Mouse (Mus musculus) myocyte (in vitro differentiated cells): ENCODE measurements at regions not wholly inside any gene's neighbourhood (a gene's known extent, or its start where the extent isn't known, plus 50 kb on each side); places are given as distances from the start of the nearest gene placed in this dataset.

Experiments used
- MAX ChIP-seq: IDR thresholded peaks from one replicate; pipeline ENCODE4 v1.6.1; 2011; ENCODE audit warnings: low read depth, mild to moderate bottlenecking, control low read depth
- MYOG ChIP-seq, 3 experiments: IDR thresholded peaks; one replicate each; pipeline ENCODE4 v1.6.1; 2011; ENCODE audit warnings: control low read depth in 2 of 3, low read depth in 2 of 3, mild to moderate bottlenecking in 2 of 3; ENCODE audit not compliant: insufficient read length in 2 of 3, control insufficient read depth in 1 of 3, insufficient read depth in 1 of 3
- POLR2A ChIP-seq: IDR thresholded peaks from one replicate; pipeline ENCODE4 v1.6.1; 2011; ENCODE audit warnings: low read depth, mild to moderate bottlenecking, control low read depth, moderate library complexity; ENCODE audit not compliant: insufficient read length

DNA sequence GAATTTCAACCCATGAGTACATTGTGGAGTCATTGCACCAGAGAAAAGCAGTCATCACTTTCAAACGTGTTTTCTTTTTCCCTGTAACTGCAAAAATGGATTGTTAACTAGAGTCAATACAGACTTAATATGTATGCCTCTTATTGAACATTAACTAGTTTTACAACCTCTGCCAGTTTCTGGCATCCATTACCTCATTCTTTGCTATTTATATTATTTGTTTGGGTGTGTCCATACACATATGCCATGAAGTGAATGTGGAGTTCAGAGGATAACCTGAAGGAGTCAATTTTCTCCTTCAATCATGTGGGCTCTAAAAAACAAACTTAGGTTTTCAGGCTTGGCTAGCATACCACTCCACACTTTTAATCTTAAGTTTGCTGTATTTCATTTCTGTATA is 50.9 kb upstream of the Ezh2 start:
- TF ChIP-seq POLR2A (no peak), MYOG (IDR thresholded peaks at IDR 0.05; ENCODE audit: control insufficient read depth in 1 of 3, insufficient read depth in 1 of 3, insufficient read length in 2 of 3, low read depth in 2 of 3) (no peak), MAX (no peak)
